Mouse (Mus musculus) embryonic facial prominence, embryonic 14.5 days (tissue): ENCODE measurements around the gene Nms. TPM values are rescaled to one million over a fixed set of nuclear protein-coding genes. Genes with fewer than 3 reads are reported as not detected.

Experiments
- ATAC-seq: fragments of 200-750 bp; cut with Nextera tagmentation; 2 replicates; pipeline ENCODE4 v1.8.0; 2017; ENCODE audit warnings: low read depth, moderate number of reproducible peaks, moderate TSS enrichment
- DNase-seq: peaks from one replicate; pipeline ENCODE4 v3.0.0-alpha.2; 2015; ENCODE audit warnings: low spot score
- H3K27ac ChIP-seq: fragments of 300-500 bp; sonication (generic); replicated peaks from 2 replicates; pipeline ENCODE4 v1.5.1; 2014; ENCODE audit warnings: low read depth, mild to moderate bottlenecking, low read length, moderate library complexity
- H3K27me3 ChIP-seq: fragments of 300-500 bp; sonication (generic); replicated peaks from 2 replicates; pipeline ENCODE4 v1.6.1; 2014; ENCODE audit warnings: low read length; ENCODE audit not compliant: control insufficient read depth, insufficient read depth
- H3K36me3 ChIP-seq: fragments of 300-500 bp; sonication (generic); 2 replicates; pipeline ENCODE4 v1.6.1; 2014; ENCODE audit warnings: low read length, mixed read lengths; ENCODE audit not compliant: control insufficient read depth, insufficient read depth
- H3K4me1 ChIP-seq: fragments of 300-500 bp; sonication (generic); 2 replicates; pipeline ENCODE4 v1.6.1; 2014; ENCODE audit warnings: antibody characterized with exemption, low read length; ENCODE audit not compliant: control insufficient read depth, insufficient read depth
- H3K4me2 ChIP-seq: fragments of 300-500 bp; sonication (generic); 2 replicates; pipeline ENCODE4 v1.6.1; 2014; ENCODE audit warnings: low read depth, mild to moderate bottlenecking, low read length, moderate library complexity, mixed read lengths
- H3K4me3 ChIP-seq: fragments of 300-500 bp; sonication (generic); 2 replicates; pipeline ENCODE4 v1.5.1; 2014; ENCODE audit warnings: low read depth, mild to moderate bottlenecking, low read length
- H3K9ac ChIP-seq: fragments of 300-500 bp; sonication (generic); 2 replicates; pipeline ENCODE4 v1.6.1; 2014; ENCODE audit warnings: low read depth, mild to moderate bottlenecking, low read length, moderate library complexity, mixed read lengths
- H3K9me3 ChIP-seq: fragments of 300-500 bp; sonication (generic); 2 replicates; pipeline ENCODE4 v1.6.1; 2016; ENCODE audit warnings: low read length; ENCODE audit not compliant: control insufficient read depth
- WGBS: fragments of 180-500 bp; shearing (Covaris S2); extraction: QIAGEN DNeasy Blood & Tissue Kit; methylation state at CpG from one replicate; pipeline ENCODE4 v1.1.7; 2014; 5-methylcytosine and 5-hydroxymethylcytosine counted together
- polyA plus RNA-seq: library from polyadenylated mRNA; unstranded; fragments of >200 nt; fragmentation: Nextera tagmentation; extraction: Ambion mirVana; gene quantifications from 2 replicates; pipeline ENCODE4 v1.2.1, GENCODE M21; 2014

Gene Nms
- polyA plus RNA-seq = not detected in 2 replicates

- WGBS = 75% methylated on average over 6 of the region's 6 CpGs
- H3K4me3 ChIP-seq = no peak within 1 kb of the TSS
- no peaks in the 10 kb centered on the region for H3K27me3 ChIP-seq
- no peaks in the 10 kb centered on the region for H3K36me3 ChIP-seq
- no peak within 1 kb of the TSS for H3K4me2 ChIP-seq
- no peaks in the 10 kb centered on the region for H3K4me1 ChIP-seq
- no peak for DNase-seq
- no peak within 1 kb of the TSS for H3K9ac ChIP-seq
- ATAC-seq = no peak
- no peak within 1 kb of the TSS for H3K27ac ChIP-seq
- no peaks in the 10 kb centered on the region for H3K9me3 ChIP-seq
These were observed at the start of gene Nms for GRCm38 (mm10) chr1:38938849-38939248. Gene Nms, plus strand, starts transcription at chr1:38939149.

GRCm38 (mm10) chr1:38891444-38891843 lies 47.5 kb upstream of the Nms start:
- H3K4me3 ChIP-seq = no peak overlapping the region
- no peaks in the 10 kb centered on the region for H3K36me3 ChIP-seq
- peaks cover 4% of the 10 kb centered on the region; the same call in 1 of the 2 replicates for H3K4me1 ChIP-seq
- H3K9ac ChIP-seq = no peak overlapping the region
- DNase-seq (no peak), ATAC-seq (no peak)
- no peaks in the 10 kb centered on the region for H3K27me3 ChIP-seq
- H3K27ac ChIP-seq = no peak overlapping the region
- 93% methylated on average over 5 of the region's 5 CpGs for WGBS
- no peaks in the 10 kb centered on the region for H3K9me3 ChIP-seq
- H3K4me2 ChIP-seq = no peak overlapping the region

- Histone ChIP-seq H3K4me2 (no peak overlapping the region), H3K27me3 (no peaks in the 10 kb centered on the region), H3K9me3 (no peaks in the 10 kb centered on the region), H3K36me3 (no peaks in the 10 kb centered on the region), H3K9ac (no peak overlapping the region), H3K4me1 (peaks cover 4% of the 10 kb centered on the region; the same call in 1 of the 2 replicates), H3K4me3 (no peak overlapping the region), H3K27ac (no peak overlapping the region)
- 71% methylated on average over 5 of the region's 5 CpGs for WGBS
- no peak for ATAC-seq
- no peak for DNase-seq
These were observed 45.9 kb upstream of the Nms start for GRCm38 (mm10) chr1:38893081-38893480.

- peak; percentile 94 for ATAC-seq
- DNase-seq = peak; percentile 92
- WGBS = 0% methylated on average over 58 of the region's 67 CpGs
- H3K27ac ChIP-seq = no peak within 1 kb of the TSS; the same call in 1 of the 2 replicates
- H3K4me1 ChIP-seq = no peaks in the 10 kb centered on the region
- no peaks in the 10 kb centered on the region for H3K9me3 ChIP-seq
- H3K27me3 ChIP-seq = no peaks in the 10 kb centered on the region
- H3K4me3 ChIP-seq = peak within 1 kb of the TSS; percentile 68
- no peaks in the 10 kb centered on the region for H3K36me3 ChIP-seq
- H3K4me2 ChIP-seq = peak within 1 kb of the TSS; percentile 70
- H3K9ac ChIP-seq = peak within 1 kb of the TSS; percentile 75
These were observed 41.3 kb upstream of the Nms start, which contains the start of gene Chst10 for GRCm38 (mm10) chr1:38897431-38898248. Gene Chst10, minus strand, starts transcription at chr1:38898161.

- H3K4me2 ChIP-seq = no peak overlapping the region
- H3K9ac ChIP-seq = no peak overlapping the region
- no peaks in the 10 kb centered on the region for H3K36me3 ChIP-seq
- DNase-seq = no peak
- ATAC-seq = no peak
- H3K4me1 ChIP-seq = no peaks in the 10 kb centered on the region
- no peak overlapping the region for H3K4me3 ChIP-seq
- H3K27ac ChIP-seq = no peak overlapping the region
- H3K27me3 ChIP-seq = no peaks in the 10 kb centered on the region
- no peaks in the 10 kb centered on the region for H3K9me3 ChIP-seq
- 58% methylated on average over 5 of the region's 5 CpGs for WGBS
These were observed 36.4 kb upstream of the Nms start for GRCm38 (mm10) chr1:38902571-38902970.

DNA sequence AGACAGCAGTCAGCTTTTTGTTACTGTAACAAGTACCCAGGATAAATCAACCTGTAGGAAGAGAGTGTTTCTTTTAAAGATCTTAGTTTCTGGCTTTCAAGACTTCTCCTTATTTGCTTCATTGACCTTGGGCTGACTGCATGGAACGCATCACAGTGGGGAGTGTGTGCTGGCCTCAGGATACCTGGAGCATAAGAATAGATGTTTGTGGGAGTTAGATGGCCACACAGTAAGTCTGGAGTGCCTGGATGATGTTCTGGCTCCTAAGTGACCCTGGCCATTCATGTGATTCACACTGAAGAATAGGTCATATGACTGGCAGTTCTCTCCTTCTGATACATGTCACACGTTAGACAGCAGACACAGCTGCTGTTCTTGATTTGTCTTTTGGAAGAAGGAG lies 35.0 kb upstream of the Nms start:
- Histone ChIP-seq H3K27me3 (no peaks in the 10 kb centered on the region), H3K9ac (no peak overlapping the region), H3K4me3 (no peak overlapping the region), H3K27ac (no peak overlapping the region), H3K9me3 (no peaks in the 10 kb centered on the region), H3K4me2 (no peak overlapping the region), H3K4me1 (no peaks in the 10 kb centered on the region), H3K36me3 (no peaks in the 10 kb centered on the region)
- DNase-seq (no peak), ATAC-seq (no peak)
- WGBS = 62% methylated on average over 2 of the region's 2 CpGs

GRCm38 (mm10) chr1:38928996-38929395 lies 10.0 kb upstream of the Nms start:
- ATAC-seq = no peak
- no peaks in the 10 kb centered on the region for H3K27me3 ChIP-seq
- no peak for DNase-seq
- WGBS = 74% methylated on average over 4 of the region's 4 CpGs
- H3K9me3 ChIP-seq = no peaks in the 10 kb centered on the region
- H3K4me3 ChIP-seq = no peak overlapping the region
- H3K4me1 ChIP-seq = no peaks in the 10 kb centered on the region
- no peak overlapping the region for H3K4me2 ChIP-seq
- no peak overlapping the region for H3K9ac ChIP-seq
- H3K36me3 ChIP-seq = no peaks in the 10 kb centered on the region
- H3K27ac ChIP-seq = no peak overlapping the region

GRCm38 (mm10) chr1:38929468-38929867 lies 9.5 kb upstream of the Nms start:
- 63% methylated on average over 4 of the region's 4 CpGs for WGBS
- DNase-seq = no peak

DNA sequence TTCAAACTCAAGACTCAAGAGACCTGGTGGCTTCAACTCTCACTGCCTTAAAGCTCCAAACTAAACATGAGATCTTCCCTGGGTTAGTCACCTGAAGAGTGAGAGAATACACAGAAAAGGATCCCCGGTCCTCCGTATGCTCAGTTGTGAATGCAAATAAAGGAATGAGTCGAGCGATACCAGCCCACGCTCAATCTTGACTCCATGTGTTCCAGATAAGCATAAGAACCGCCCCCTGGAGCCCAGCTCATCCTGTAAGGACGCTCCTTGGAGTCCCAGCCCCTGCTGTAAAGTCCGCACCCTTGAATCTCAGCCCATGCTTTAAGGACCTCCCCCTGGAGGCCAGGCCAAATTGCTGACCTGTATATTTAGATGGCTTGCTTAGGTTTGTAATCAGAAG lies 8.2 kb upstream of the Nms start:
- H3K9me3 ChIP-seq = no peaks in the 10 kb centered on the region
- WGBS = 59% methylated on average over 8 of the region's 8 CpGs
- no peaks in the 10 kb centered on the region for H3K27me3 ChIP-seq
- H3K4me2 ChIP-seq = no peak overlapping the region
- H3K4me1 ChIP-seq = no peaks in the 10 kb centered on the region
- no peak overlapping the region for H3K9ac ChIP-seq
- ATAC-seq = no peak
- no peak overlapping the region for H3K27ac ChIP-seq
- H3K4me3 ChIP-seq = no peak overlapping the region
- no peaks in the 10 kb centered on the region for H3K36me3 ChIP-seq
- DNase-seq = no peak

More at GRCm38 (mm10) chr1:38929468-38929867, 9.5 kb upstream of the Nms start:
- Histone ChIP-seq H3K4me1 (no peaks in the 10 kb centered on the region), H3K4me2 (no peak overlapping the region), H3K27me3 (no peaks in the 10 kb centered on the region), H3K9ac (no peak overlapping the region), H3K27ac (no peak overlapping the region), H3K36me3 (no peaks in the 10 kb centered on the region), H3K4me3 (no peak overlapping the region), H3K9me3 (no peaks in the 10 kb centered on the region)
- no peak for ATAC-seq
